12 mouse cellular contexts compared by ENCODE assay signal in genomic region chr4:83182178-83183068, GRCm38 (mm10).
A peak's percentile ranks its signal among the peaks of the same experiment; 100 is the strongest.
DNase-seq lines count a peak whose midpoint lies in the region; ATAC-seq and TF ChIP-seq lines count a peak whose summit lies in the region.
"Had no signal": no experiment of that assay in that cellular context is flagged by ENCODE, and none has a peak within 500 bp of the region (broad histone marks: within the 10 kb centered on the region; RNA-seq: fewer than 3 reads in every experiment).

No protein-coding gene starts in this region.

- no peak overlapping the region for H3K9ac ChIP-seq in embryonic facial prominence, embryonic 13.5 days
- H3K9ac ChIP-seq in liver, postnatal 0 days (replicated peaks): no peak overlapping the region
- H3K9ac ChIP-seq: neural tube, embryonic 12.5 days had no signal

- H3K27me3 ChIP-seq in embryonic facial prominence, embryonic 13.5 days: no peaks in the 10 kb centered on the region
- no peaks in the 10 kb centered on the region for H3K27me3 ChIP-seq in liver, postnatal 0 days (ENCODE audit: insufficient read depth, low read length)
- H3K27me3 ChIP-seq: megakaryocyte, embryonic 14.5 days; neural tube, embryonic 12.5 days had no signal

- ATAC-seq in embryonic facial prominence, embryonic 13.5 days (ENCODE audit: insufficient number of reproducible peaks, insufficient read depth, low FRiP score, low TSS enrichment, low read depth): 0 out of 2 replicates have a peak, but pooled peaks have one; percentile 52
- ATAC-seq in liver, postnatal 0 days: no peak

- 46% methylated on average over 8 of the region's 8 CpGs for WGBS in embryonic facial prominence, embryonic 13.5 days
- WGBS in liver, postnatal 0 days (ENCODE audit: insufficient replicate concordance): 65% methylated on average over 8 of the region's 8 CpGs

- no peak for TF ChIP-seq CTCF in layer of hippocampus, adult 2 months (conservative IDR thresholded peaks at IDR 0.05)
- no peak for TF ChIP-seq CTCF in liver, postnatal 0 days (IDR thresholded peaks at IDR 0.05; ENCODE audit: low read depth)

- DNase-seq in cerebellum, postnatal 10 days: peak; percentile 22 to 39
- DNase-seq in cerebellum, adult 9-11 months: no peak
- no peak for DNase-seq in layer of hippocampus, adult 2 months (ENCODE audit: low spot score in 2 of 2)
- no peak for DNase-seq in layer of hippocampus, postnatal 10 days (ENCODE audit: low spot score in 2 of 2)
- DNase-seq in kidney, postnatal 10 days: peak; percentile 42
- DNase-seq in thymus, postnatal 14 days: no peak
- DNase-seq in liver, postnatal 0 days: no peak

- peaks cover 16% of the 10 kb centered on the region for H3K4me1 ChIP-seq in embryonic facial prominence, embryonic 13.5 days
- H3K4me1 ChIP-seq in liver, postnatal 0 days (ENCODE audit: insufficient read depth): no peaks in the 10 kb centered on the region
- H3K4me1 ChIP-seq: megakaryocyte, embryonic 14.5 days; neural tube, embryonic 12.5 days had no signal

- H3K36me3 ChIP-seq in embryonic facial prominence, embryonic 13.5 days: no peaks in the 10 kb centered on the region
- H3K36me3 ChIP-seq in liver, postnatal 0 days (replicated peaks; ENCODE audit: insufficient read depth, low read length): no peaks in the 10 kb centered on the region
- H3K36me3 ChIP-seq: neural tube, embryonic 12.5 days had no signal

- peak overlapping the region; percentile 44; the same call in 1 of the 2 replicates for H3K27ac ChIP-seq in layer of hippocampus, adult 2 months
- no peak overlapping the region for H3K27ac ChIP-seq in embryonic facial prominence, embryonic 13.5 days
- no peak overlapping the region for H3K27ac ChIP-seq in liver, postnatal 0 days (ENCODE audit: low read depth)
- H3K27ac ChIP-seq: neural tube, embryonic 12.5 days; stomach, postnatal 0 days had no signal

- H3K9me3 ChIP-seq in embryonic facial prominence, embryonic 13.5 days: no peaks in the 10 kb centered on the region
- no peaks in the 10 kb centered on the region for H3K9me3 ChIP-seq in liver, postnatal 0 days (ENCODE audit: low read length)
- H3K9me3 ChIP-seq: megakaryocyte, embryonic 14.5 days; neural tube, embryonic 12.5 days had no signal

- H3K4me3 ChIP-seq in layer of hippocampus, adult 2 months: no peak overlapping the region
- H3K4me3 ChIP-seq in embryonic facial prominence, embryonic 13.5 days: no peak overlapping the region
- no peak overlapping the region for H3K4me3 ChIP-seq in liver, postnatal 0 days (ENCODE audit: low read depth, low read length)
- H3K4me3 ChIP-seq: megakaryocyte, embryonic 14.5 days; neural tube, embryonic 12.5 days had no signal

- H3K4me2 ChIP-seq in embryonic facial prominence, embryonic 13.5 days: no peak overlapping the region
- no peak overlapping the region for H3K4me2 ChIP-seq in liver, postnatal 0 days (ENCODE audit: low read depth, low read length)
- H3K4me2 ChIP-seq: liver, embryonic 11.5 days had no signal

- no peak for TF ChIP-seq EP300 in liver, postnatal 0 days (IDR thresholded peaks at IDR 0.05; ENCODE audit: low read depth)

Comparison
In these comparisons a context has a peak if more than half of its experiments do, and no peak if none do; other contexts are left out.
1. DNase-seq: peak in cerebellum, postnatal 10 days (2 of 2) and kidney, postnatal 10 days (single experiment); none in cerebellum, adult 9-11 months (single experiment), layer of hippocampus, adult 2 months (0 of 2), layer of hippocampus, postnatal 10 days (0 of 2), thymus, postnatal 14 days (single experiment) and liver, postnatal 0 days (single experiment).